Mouse (Mus musculus) layer of hippocampus, postnatal 10 days (tissue): ENCODE results near the gene Glis1. TPM values are rescaled to one million over a fixed set of nuclear protein-coding genes. Genes with fewer than 3 reads are reported as not detected.

Experiments used
- DNase-seq, 2 experiments: peaks; one replicate each; pipeline ENCODE4 v3.0.0; 2021; ENCODE audit warnings: low spot score in 2 of 2
- total RNA-seq, 2 experiments: library from RNA; stranded (reverse); gene quantifications; 2 replicates each; pipeline ENCODE4 v1.2.3; 2021

Gene Glis1
- total RNA-seq, 2 experiments from 2014 or later = 1.1 to 2.4 TPM

DNA sequence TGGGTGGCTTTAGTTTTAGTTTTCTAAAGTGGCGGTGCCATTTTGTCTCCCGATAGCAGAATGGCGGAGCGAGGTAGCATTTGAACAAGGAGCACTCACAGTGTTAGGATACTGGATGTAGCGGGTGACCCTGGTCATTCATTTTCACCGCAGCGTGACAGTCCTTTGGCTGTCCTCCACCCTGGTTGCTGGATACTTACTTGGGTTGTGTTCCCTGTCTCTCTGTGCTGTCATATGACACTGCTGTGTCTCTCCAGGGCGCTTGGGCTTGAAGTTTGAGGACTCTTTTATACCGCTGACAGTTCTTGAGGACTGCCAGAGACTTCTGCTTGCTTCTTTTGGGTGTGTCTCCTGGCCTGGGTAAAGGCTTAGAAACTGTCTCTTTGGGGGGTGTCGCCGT lies 80.6 kb downstream of the Glis1 start:
- DNase-seq = no peak

DNA sequence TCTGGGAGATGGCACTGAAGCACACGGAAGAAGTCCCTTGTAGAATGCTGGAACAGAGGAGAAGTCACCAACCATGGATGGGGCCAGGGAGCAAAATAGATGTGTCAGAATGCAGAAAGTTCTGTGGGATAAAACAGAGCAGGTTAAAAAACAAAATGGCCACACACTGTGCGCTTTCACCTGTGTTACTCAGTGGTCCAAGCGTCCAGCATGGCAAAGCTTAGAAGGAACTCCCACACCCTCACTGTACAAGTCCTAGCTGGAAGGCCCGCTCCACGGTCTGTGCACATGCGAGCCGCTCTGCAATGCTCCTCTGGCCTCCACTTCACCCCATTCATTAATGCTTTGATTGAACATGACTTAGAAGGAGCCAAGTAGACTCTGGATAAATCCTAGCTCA lies 81.2 kb downstream of the Glis1 start:
- no peak for DNase-seq

DNA sequence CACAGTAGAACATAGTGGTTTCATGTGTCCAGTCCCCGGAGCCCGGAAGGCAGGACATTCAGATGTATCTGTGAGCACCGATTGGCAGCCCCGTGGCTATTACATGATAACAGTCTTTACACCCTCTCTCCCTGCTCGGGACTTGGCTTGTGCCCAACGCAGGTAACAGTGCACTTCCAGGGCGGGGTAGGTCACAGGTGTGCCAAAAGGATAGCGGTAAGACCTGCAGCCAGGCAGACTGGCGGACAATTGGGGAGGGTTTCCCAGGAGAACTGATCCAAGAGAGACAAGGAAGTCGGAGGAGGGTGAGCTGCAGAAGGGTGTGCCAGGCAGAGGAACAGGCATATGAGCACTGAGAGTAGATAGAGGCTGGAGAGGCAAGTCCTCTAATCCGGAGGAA lies 84.4 kb downstream of the Glis1 start:
- DNase-seq = no peak

DNA sequence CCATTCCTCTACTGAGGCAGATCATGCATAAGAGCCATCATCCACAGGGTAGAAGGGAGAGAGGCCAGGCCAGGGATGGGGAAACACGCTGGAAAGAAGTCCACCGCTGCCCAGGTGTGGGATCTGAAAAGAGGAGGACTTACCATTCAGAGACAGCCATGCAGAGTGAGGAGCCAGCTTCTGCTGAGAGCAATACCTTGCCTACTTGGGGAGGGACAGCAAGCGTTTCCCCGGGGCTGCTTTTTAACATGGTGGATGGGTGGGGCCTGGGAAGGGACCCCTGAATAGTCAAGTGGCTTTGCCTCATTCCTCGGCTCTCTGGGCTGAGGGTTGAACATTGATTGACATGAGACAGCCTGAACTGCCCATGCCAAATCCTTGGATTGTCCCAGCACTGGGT lies 85.7 kb downstream of the Glis1 start:
- no peak for DNase-seq

DNA sequence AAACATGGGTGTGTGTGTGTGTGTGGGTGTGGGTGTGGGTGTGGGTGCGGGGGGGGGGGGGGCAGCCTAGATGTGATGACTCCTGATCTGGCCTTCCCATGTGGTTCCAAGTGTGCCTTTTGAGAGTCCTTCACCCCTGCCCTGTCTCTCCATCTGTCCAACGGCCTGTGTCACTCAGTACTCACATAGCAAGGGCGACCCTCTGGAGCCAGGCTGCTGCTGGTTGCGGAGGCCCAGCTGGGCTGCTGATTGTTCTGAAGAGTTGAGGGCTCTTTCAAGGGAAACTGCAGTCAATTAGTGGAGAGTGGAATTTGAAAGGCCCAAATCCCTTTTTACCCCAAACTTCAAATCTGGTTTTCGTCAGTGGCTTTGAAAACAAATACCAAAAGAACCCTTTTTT lies 86.4 kb downstream of the Glis1 start:
- no peak for DNase-seq

DNA sequence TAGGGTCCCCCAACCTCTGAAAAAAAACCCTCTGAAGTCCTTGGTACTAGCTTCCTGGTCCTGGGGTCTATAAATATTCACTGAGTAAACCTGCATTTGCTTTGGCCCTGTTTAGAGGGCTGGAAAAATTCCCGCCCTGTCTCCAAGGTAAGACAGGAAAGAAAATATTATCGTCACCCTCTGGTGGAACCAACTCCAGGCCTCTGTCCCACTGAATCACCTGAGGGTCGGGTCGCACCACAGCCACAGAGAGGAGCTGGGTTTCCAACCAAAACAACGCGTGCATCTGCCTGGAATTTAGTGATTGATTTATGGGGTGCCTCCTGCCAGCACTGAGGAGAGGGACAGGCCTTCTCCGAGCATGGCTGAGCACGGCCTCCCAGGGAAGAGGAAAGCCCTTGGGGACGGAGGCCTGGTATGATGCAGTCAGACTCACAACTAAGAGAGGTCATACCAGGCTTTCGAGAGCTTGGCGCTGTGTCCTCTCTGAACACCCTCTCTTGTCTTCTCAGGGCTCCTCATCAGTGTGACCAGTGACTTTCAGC lies 89.3 kb downstream of the Glis1 start:
- DNase-seq = peak in 1 of 2 experiments; percentile 3

DNA sequence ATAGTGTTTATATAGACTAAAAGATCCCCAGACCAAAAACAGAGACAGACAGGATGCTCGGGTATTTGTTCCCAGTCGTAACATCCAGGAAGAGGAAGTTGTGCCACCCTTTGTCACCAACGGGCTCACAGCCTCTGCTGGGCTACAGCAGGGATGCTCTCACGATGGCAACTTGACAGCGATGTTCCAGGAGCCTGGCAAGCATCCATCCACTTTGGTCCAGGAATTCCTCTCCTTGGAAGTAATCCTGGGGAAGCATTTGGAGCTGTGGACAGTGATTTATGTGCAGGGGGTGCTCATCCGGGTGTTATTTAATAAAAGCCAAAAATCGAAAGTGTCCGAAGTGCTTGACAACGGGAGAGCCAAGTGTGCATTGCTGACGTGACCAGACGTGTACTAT lies 100.7 kb downstream of the Glis1 start:
- no peak for DNase-seq

DNA sequence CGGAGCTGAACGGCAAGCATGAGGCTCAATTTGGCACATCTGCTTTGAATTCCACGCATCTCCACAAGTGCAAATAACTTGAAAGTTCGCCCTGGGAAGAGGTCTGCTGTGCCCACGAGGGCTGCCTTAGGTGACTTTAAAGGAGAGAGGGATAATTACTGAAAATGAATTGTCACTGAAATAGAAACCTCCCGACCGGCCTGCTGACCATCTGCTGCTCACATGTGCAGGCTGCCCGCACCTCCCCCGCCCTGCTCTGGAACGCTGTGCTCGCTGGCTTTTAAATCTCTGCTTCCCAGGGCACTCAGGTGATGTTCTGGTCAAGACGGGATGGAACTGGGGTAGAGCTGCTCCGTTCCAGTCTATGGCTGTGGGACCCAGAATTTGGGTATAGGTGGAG lies 103.7 kb downstream of the Glis1 start:
- DNase-seq = no peak

DNA sequence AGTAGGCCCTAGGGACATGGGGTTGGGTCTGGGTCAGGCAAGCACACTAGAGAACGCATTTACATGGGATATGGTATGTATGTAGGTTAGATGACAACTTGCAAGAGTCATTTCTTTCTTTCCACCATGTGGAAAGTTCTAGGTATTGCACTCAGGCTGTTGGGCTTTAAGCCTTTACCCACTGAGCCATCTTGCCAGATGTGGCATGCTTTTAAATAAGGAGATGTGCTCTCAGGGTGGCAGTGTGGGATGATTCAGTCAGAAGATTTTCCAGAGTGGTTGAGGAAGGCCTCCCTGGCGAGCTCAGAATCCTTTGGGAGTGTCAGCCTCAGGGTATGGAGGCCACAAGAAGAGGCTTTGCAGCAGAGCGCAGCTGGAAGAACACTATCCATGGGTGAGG lies 104.2 kb downstream of the Glis1 start:
- DNase-seq = no peak

DNA sequence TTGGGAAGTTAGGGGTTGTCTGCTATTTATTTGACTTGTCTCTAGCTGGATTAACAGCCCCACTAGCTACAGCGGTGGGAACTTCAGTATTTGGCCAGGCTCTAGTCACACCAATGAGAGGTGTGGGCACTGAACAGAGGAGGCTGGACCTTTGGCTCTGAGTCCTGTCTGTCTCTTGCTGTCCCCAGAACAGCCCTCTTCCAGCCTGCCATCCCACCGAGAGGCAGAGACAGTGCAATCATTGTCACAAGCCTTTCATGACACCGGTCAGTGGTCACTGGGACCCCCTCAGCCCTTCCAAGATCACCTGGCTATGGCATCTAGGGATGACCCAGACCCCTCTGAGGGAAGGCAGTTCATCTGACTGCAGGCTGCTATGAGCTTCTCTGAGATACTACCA lies 104.6 kb downstream of the Glis1 start:
- DNase-seq = no peak

DNA sequence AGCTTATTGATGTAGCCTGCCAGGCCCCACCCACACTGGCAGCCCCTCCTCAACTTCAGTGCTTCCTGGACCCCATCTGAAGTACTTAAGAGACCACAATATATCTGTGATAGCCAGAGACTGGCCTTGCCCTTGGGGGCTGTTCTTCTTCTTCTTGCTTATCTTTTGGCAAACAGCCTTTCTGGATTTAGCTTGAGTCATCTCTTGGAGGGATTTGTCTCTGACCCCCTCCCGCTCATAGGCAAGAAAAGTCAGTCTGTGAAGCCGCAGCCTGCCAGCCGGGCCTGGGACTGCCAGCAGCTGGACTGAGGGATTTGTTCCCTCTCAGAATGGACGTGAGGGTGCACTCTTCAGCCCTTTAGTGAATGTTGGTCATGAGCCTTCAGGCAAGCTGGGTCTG lies 107.4 kb downstream of the Glis1 start:
- no peak for DNase-seq

DNA sequence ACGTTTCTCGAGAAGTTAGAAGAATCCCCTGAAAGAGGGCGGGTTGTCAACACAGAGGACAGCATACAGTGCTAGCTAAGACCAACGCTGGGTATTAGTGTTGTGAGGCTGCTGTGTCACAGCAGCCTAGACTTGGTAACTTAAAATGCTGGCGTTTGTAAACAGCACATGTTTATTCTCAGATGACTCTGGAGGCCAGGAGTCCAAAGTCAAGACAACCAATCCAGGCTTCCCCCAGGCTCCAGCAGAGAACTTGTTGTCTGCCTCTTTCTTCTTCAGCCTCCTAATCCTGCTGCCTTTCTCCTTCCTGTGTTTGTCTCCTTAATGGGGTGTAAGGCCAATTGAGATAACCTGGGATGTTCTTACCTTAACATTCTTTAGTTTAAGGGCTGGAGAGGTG lies 110.5 kb downstream of the Glis1 start:
- DNase-seq = no peak

DNA sequence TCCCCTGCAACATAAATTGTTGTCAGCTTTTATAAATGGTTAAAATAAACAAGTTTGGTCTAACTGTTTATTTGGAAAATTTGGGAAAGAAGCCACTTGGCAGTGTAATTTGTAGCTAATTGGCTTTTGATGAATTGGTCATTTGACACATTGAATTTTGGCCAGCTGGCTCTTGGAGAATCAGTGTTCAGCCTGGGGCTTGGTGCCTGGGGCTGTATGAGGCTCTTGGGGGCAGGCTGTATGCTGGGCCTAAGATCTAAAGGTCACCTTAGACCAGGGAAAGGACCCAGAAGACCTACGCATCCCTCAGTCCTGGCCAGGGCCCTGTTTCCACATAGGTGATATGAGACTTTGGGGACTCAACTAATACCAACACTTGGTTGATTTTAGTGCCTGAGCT lies 111.3 kb downstream of the Glis1 start:
- DNase-seq = peak in 1 of 2 experiments; percentile 9

DNA sequence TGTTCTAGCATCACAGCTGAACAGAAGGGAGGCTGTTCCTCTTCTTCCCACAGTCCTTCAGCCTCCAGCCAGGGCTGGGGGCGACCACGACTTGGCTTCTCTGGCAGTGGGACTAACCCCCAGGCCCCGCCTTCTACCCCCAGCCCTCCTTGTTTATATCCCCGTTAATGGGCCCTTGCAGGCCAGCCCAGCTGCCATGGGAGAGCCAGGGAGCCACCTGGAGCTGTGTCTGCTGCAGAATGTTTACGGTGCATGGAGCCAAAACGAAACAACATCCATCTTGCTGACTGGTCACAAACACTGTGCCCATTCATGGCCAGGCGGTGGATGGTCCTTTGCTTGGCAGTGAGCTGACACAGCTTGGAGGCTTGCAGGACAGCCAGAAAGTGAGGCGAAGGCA lies 112.1 kb downstream of the Glis1 start:
- DNase-seq = peak in 1 of 2 experiments; percentile 28

DNA sequence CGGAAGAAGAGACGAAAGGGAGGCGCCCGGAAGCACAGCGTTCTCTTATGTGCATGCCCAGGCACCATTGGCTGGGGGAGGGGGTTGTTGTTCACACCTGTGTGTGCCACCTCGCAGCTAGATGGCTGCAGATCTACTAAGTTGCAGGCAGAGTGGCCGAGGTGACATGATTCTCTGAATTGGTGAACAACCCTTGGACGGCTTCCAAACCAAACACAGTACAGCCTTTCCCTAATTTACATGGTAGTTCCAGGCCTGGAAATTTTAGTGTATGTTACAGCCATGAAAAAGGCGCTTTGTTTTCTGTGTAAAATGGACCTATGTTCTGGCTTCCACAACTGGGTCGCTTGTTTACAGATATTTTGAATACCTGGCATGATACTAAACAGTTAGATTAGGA lies 115.7 kb downstream of the Glis1 start:
- DNase-seq = no peak

DNA sequence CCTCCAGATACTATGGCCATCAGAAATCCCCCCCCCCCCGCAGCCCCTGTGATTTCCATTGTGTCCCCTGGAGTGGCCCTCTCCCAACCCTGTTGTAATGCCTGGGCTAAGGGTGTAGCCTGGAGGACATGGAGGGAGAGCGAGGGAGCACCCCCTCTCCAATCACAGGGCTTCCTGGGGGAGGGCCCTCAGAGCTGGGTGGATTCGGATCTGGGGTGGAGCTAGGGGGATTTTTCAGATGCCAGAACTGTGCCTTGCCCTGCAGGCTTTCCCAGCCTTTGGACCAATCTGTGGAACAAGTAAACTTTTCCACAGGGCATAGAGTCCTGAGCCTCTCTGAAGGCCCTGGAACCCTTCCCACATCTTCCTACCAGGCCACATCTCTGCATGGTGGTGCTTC lies 116.2 kb downstream of the Glis1 start:
- DNase-seq = no peak

DNA sequence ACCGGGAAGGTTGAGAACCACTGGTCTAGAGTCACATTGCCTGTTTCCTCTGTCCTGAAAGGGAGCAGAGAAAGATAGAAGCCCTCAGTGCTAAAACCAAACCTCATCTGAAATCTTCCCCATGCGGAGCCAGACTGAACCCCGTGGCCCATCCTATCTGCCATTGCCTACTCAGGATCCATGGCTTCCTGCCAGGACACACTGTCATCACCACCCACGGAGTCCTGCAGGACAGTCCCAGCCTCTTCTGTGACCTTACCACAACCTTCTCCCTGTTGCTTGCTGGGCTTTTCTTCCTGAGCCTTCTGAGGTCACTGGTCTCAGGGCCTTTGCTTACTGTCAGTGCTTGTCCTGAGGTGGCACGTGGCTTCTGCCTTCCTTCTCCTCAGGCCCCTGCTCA lies 118.3 kb downstream of the Glis1 start:
- no peak for DNase-seq

DNA sequence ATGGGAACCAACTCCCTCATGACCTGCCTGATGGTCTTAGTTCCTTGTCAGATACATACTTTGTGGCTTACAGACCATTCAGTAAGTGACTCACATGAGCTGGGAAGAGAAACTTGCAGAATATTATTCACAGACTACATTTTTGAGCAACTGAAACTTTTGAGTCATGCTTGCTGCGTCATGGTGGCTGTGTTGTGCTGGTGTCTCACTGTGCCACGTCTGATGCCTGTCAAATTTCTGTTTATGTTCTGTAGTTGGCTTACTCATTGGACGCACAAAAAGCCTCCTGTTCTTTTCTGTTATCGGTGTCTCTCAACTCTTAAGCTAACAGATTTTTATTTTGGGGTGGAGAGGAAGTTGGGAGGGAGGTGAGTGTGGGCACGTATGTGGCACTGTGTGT lies 119.4 kb downstream of the Glis1 start:
- DNase-seq = no peak

DNA sequence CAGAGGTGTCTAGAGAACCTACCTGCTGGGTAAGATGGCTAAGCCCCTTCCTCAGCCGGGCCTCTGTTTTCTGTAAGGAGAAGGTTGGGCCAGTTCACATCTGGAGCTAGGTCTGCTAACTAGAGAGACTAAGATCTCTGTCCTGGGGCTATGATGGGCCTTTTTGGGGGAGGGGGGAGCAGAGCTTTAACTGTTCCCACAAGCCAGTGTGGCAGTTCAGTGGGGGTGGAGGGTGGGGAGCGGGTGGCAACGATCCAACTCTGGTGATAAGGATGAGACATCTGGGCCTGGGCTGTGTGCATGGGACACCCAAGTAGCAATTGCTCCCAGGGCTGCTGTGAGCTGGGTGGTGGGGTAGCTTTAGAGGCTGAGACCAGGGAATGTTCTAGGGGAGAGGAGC lies 124.4 kb downstream of the Glis1 start:
- DNase-seq = no peak

DNA sequence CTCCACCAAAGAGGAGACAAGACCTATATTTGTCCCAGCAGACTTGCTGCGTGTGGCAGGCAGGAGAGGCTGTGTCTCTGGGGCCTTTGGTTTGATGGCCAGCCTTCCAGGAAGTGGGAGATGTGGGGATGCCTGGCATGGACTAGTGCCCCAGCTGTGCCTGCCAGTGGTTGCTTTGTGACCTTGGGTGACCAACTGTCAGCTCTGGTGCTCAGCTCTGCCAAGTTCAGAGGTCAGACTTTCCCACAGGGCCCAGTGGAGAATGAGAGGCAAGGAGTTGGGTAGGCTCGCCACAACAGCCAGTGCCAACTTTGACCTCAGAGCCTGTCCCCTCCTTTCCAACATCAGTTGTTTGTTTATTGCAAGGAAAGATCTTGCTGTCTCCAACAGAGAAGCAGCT lies 126.7 kb downstream of the Glis1 start:
- DNase-seq = no peak

DNA sequence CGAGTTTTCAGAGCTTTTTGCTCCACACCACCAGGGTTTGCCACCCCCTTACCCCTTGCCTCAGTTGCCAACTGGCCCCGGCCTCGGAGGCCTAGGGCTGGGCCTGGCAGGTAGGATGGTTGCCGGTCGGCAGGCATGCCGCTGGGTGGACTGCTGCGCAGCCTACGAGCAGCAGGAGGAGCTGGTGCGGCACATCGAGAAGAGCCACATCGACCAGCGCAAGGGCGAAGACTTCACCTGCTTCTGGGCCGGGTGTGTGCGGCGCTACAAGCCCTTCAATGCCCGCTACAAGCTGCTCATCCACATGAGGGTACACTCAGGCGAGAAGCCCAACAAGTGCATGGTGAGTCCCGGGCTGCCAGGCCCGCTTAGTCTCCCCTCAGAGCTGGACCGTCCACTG lies 133.8 kb downstream of the Glis1 start:
- no peak for DNase-seq

DNA sequence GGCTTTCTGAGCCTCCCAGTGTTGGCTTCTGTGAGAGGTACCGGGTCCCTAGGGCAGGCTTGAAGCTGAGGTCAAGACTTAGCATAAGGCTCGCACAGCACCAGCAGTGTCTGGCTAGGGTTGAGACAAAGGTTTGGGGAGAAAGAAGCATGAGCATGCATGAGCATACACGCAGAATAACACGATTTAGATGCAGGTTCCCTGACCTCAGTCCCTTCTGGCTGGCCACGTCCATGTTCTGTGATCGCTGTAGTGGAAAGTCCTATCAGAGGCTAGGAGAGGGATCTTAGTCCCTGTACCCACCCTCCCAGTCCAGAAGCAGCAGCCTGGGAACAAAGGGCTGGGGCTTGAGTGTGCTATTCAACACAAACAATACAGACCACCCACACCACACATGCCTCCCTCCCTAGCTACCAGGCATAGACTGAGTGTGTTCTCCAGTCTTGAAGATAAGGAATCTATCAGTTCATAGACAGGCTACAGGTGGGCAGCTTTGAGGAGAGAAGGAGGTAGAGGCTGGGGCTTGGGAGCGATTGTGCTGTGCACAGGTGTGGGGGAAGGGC lies 134.6 kb downstream of the Glis1 start:
- no peak for DNase-seq

DNA sequence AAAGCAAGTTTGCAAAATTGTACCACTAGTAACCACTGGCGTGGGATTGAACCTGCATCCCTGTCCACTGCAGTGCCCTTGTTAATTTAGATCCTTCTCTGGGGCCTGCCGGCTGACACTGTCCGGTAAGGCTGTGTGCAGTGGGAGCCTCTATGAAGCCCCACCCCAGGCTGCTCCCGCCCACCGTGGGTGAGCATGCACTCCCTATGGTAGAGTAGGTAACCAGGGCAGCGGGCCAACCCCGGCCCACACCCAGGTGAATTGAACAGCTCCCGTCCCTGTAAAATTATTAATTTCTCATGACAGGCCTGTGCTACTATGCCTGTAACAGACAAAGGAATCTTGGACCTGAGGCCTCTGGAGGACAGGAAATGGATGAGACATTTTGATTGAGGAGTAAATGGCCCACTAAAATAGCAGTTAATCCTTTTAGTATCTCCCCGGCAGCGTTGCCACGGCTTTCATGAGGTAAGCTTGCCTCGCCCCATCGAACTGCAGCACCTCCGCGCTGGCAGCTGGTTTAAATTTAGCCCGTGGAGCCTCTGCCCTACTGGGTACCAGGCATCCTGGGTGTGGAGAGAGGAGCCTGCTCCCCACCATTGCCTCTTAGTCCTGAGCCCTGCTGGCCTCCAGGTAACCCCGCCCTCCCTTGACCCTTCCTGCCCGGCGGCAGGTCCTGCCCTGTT lies 136.1 kb downstream of the Glis1 start:
- no peak for DNase-seq
